Mouse (Mus musculus): ENCODE results near the gene Npb. TPM values are rescaled to one million over a fixed set of nuclear protein-coding genes. Genes with fewer than 3 reads are reported as not detected.

The Npb gene
- polyA plus RNA-seq, 1 experiment from 2014 or later = 14.9 TPM

Small RNA genes lying within 50 kb of the gene (microRNA-seq; reads per million reads assigned to microRNA genes)
- gene Mir6936 = not detected

Other genes with a start within 250 kb of the Npb start
- 0.31 and 0.50 TPM in 2 replicates for gene Fscn2, start 246.9 kb upstream of the Npb start, polyA plus RNA-seq (2015; fragmentation: Nextera tagmentation; extraction: Ambion mirVana)
- 29.1 and 33.5 TPM in 2 replicates for gene Faap100, start 229.7 kb upstream of the Npb start, polyA plus RNA-seq (2015; fragmentation: Nextera tagmentation; extraction: Ambion mirVana)
- gene Nploc4, start 170.8 kb upstream of the Npb start, polyA plus RNA-seq (2015; fragmentation: Nextera tagmentation; extraction: Ambion mirVana) = 28.2 and 28.3 TPM in 2 replicates
- not detected in 2 replicates for gene Tspan10, start 165.8 kb upstream of the Npb start, polyA plus RNA-seq (2015; fragmentation: Nextera tagmentation; extraction: Ambion mirVana)
- gene Pde6g, start 155.0 kb upstream of the Npb start, polyA plus RNA-seq (2015; fragmentation: Nextera tagmentation; extraction: Ambion mirVana) = not detected in 2 replicates
- gene Oxld1, start 150.4 kb upstream of the Npb start, polyA plus RNA-seq (2015; fragmentation: Nextera tagmentation; extraction: Ambion mirVana) = 14.2 and 16.6 TPM in 2 replicates
- gene Ccdc137, start 150.4 kb upstream of the Npb start, polyA plus RNA-seq (2015; fragmentation: Nextera tagmentation; extraction: Ambion mirVana) = 19.1 and 21.1 TPM in 2 replicates
- gene Arl16, start 140.9 kb upstream of the Npb start, polyA plus RNA-seq (2015; fragmentation: Nextera tagmentation; extraction: Ambion mirVana) = 36.4 and 39.3 TPM in 2 replicates
- gene Mrpl12, start 123.9 kb upstream of the Npb start, polyA plus RNA-seq (2015; fragmentation: Nextera tagmentation; extraction: Ambion mirVana) = 212 and 228 TPM in 2 replicates
- 42.9 and 43.2 TPM in 2 replicates for gene Slc25a10, start 116.6 kb upstream of the Npb start, polyA plus RNA-seq (2015; fragmentation: Nextera tagmentation; extraction: Ambion mirVana)
- 2.1 and 2.4 TPM in 2 replicates for gene Gcgr, start 77.8 kb upstream of the Npb start, polyA plus RNA-seq (2015; fragmentation: Nextera tagmentation; extraction: Ambion mirVana)
- gene Mcrip1, start 58.8 kb upstream of the Npb start, polyA plus RNA-seq (2015; fragmentation: Nextera tagmentation; extraction: Ambion mirVana) = 134 and 140 TPM in 2 replicates
- gene Ppp1r27, start 57.3 kb upstream of the Npb start, polyA plus RNA-seq (2015; fragmentation: Nextera tagmentation; extraction: Ambion mirVana) = not detected in 2 replicates
- gene P4hb, start 35.2 kb upstream of the Npb start, polyA plus RNA-seq (2015; fragmentation: Nextera tagmentation; extraction: Ambion mirVana) = 427 and 448 TPM in 2 replicates
- 435 and 436 TPM in 2 replicates for gene Arhgdia, start 26.9 kb upstream of the Npb start, polyA plus RNA-seq (2015; fragmentation: Nextera tagmentation; extraction: Ambion mirVana)
- gene Alyref, start 10.1 kb upstream of the Npb start, polyA plus RNA-seq (2015; fragmentation: Nextera tagmentation; extraction: Ambion mirVana) = 253 and 284 TPM in 2 replicates
- 174 and 199 TPM in 2 replicates for gene Anapc11, start 10.1 kb upstream of the Npb start, polyA plus RNA-seq (2015; fragmentation: Nextera tagmentation; extraction: Ambion mirVana)
- 71.8 and 90.4 TPM in 2 replicates for gene Pcyt2, start 9.5 kb downstream of the Npb start, polyA plus RNA-seq (2015; fragmentation: Nextera tagmentation; extraction: Ambion mirVana)
- 17.7 and 20.4 TPM in 2 replicates for gene Sirt7, start 16.8 kb downstream of the Npb start, polyA plus RNA-seq (2015; fragmentation: Nextera tagmentation; extraction: Ambion mirVana)
- gene Mafg, start 25.1 kb downstream of the Npb start, polyA plus RNA-seq (2015; fragmentation: Nextera tagmentation; extraction: Ambion mirVana) = 18.1 and 19.9 TPM in 2 replicates
- gene Pycr1, start 35.3 kb downstream of the Npb start, polyA plus RNA-seq (2015; fragmentation: Nextera tagmentation; extraction: Ambion mirVana) = 22.2 and 23.5 TPM in 2 replicates
- gene Myadml2, start 39.7 kb downstream of the Npb start, polyA plus RNA-seq (2015; fragmentation: Nextera tagmentation; extraction: Ambion mirVana) = 13.0 and 13.9 TPM in 2 replicates
- 2.3 and 2.7 TPM in 2 replicates for gene Notum, start 52.7 kb downstream of the Npb start, polyA plus RNA-seq (2015; fragmentation: Nextera tagmentation; extraction: Ambion mirVana)
- 105 and 109 TPM in 2 replicates for gene Aspscr1, start 64.5 kb downstream of the Npb start, polyA plus RNA-seq (2015; fragmentation: Nextera tagmentation; extraction: Ambion mirVana)
- gene Cenpx, start 105.3 kb downstream of the Npb start, polyA plus RNA-seq (2015; fragmentation: Nextera tagmentation; extraction: Ambion mirVana) = 120 and 122 TPM in 2 replicates
- 27.8 and 28.1 TPM in 2 replicates for gene Lrrc45, start 105.4 kb downstream of the Npb start, polyA plus RNA-seq (2015; fragmentation: Nextera tagmentation; extraction: Ambion mirVana)
- 6.4 and 9.8 TPM in 2 replicates for gene Rac3, start 113.0 kb downstream of the Npb start, polyA plus RNA-seq (2015; fragmentation: Nextera tagmentation; extraction: Ambion mirVana)
- gene Dcxr, start 118.8 kb downstream of the Npb start, polyA plus RNA-seq (2015; fragmentation: Nextera tagmentation; extraction: Ambion mirVana) = 7.5 and 7.6 TPM in 2 replicates
- gene Cbr2, start 123.6 kb downstream of the Npb start, polyA plus RNA-seq (2015; fragmentation: Nextera tagmentation; extraction: Ambion mirVana) = 2.1 and 3.8 TPM in 2 replicates
- 1.8 and 2.6 TPM in 2 replicates for gene Hmga1b, start 154.3 kb downstream of the Npb start, polyA plus RNA-seq (2015; fragmentation: Nextera tagmentation; extraction: Ambion mirVana)
- gene Rfng, start 175.7 kb downstream of the Npb start, polyA plus RNA-seq (2015; fragmentation: Nextera tagmentation; extraction: Ambion mirVana) = 21.4 and 24.5 TPM in 2 replicates
- 139 and 146 TPM in 2 replicates for gene Gps1, start 175.8 kb downstream of the Npb start, polyA plus RNA-seq (2015; fragmentation: Nextera tagmentation; extraction: Ambion mirVana)
- gene Dus1l, start 187.9 kb downstream of the Npb start, polyA plus RNA-seq (2015; fragmentation: Nextera tagmentation; extraction: Ambion mirVana) = 40.8 and 45.2 TPM in 2 replicates
- 23.2 and 26.4 TPM in 2 replicates for gene Fasn, start 216.1 kb downstream of the Npb start, polyA plus RNA-seq (2015; fragmentation: Nextera tagmentation; extraction: Ambion mirVana)

Measured in heart, embryonic 13.5 days (tissue).